Mouse (Mus musculus): ENCODE results near the gene Tmem88.

DNA sequence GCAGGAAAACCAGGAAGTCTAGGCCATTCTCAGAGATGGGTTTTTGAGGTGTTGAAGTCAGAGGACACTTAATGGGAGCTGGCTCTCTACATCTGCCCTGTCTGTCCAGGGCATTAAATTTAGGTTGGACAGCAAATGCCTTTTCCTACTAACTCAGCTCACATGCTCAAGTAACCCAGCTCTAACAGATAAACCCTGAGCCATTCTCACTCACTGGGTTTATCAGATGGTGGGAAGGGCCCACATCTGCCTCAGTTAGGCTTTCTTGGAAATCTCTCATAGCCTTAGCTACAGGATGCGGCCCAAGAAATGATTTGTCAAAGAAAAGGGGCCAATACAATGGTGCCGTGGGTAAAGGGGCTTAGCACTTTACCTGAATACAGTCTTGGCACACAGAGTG is 28.2 kb upstream of the Tmem88 start:
- TF ChIP-seq MYOD1 (IDR thresholded peaks at IDR 0.05; ENCODE audit: control insufficient read depth, insufficient read length, low read depth) (no peak), CTCF (IDR thresholded peaks at IDR 0.05; ENCODE audit: control insufficient read depth, insufficient read depth, insufficient read length) (no peak), MYOG (IDR thresholded peaks at IDR 0.05; ENCODE audit: control insufficient read depth, extremely low read depth, insufficient read length) (no peak), FOSL1 (IDR thresholded peaks at IDR 0.05; ENCODE audit: insufficient read depth, low read length, poor library complexity, severe bottlenecking) (no peak), MAX (IDR thresholded peaks at IDR 0.05) (no peak), CEBPB (IDR thresholded peaks at IDR 0.05; ENCODE audit: low read depth) (no peak)

All from C2C12 (cell line).